Mouse (Mus musculus): ENCODE data around the gene Elane. TPM values are rescaled to one million over a fixed set of nuclear protein-coding genes. Genes with fewer than 3 reads are reported as not detected.

Gene Elane
- polyA plus RNA-seq, 1 experiment from 2014 or later = 207 TPM

GRCm38 (mm10) chr10:79927324-79928029 is 41.4 kb downstream of the Elane start:
- WGBS (ENCODE audit: insufficient replicate concordance) = under 1% methylated on average over 53 of the region's 54 CpGs
- Histone ChIP-seq H3K4me1 (ENCODE audit: insufficient read depth) (peaks cover 40% of the 10 kb centered on the region), H3K4me3 (ENCODE audit: low read depth, low read length) (peak overlapping the region; percentile 86), H3K9ac (replicated peaks) (peak overlapping the region; percentile 85), H3K27ac (ENCODE audit: low read depth) (peak overlapping the region; percentile 95), H3K4me2 (ENCODE audit: low read depth, low read length) (peak overlapping the region; percentile 97), H3K9me3 (ENCODE audit: low read length) (no peaks in the 10 kb centered on the region), H3K36me3 (replicated peaks; ENCODE audit: insufficient read depth, low read length) (peaks cover 16% of the 10 kb centered on the region), H3K27me3 (ENCODE audit: insufficient read depth, low read length) (0 out of 2 replicates have a peak, but pooled peaks cover 5% of the 10 kb centered on the region)
- ATAC-seq = peak; percentile 33
- peak; percentile 72 for DNase-seq
- no peak for TF ChIP-seq EP300 (IDR thresholded peaks at IDR 0.05; ENCODE audit: low read depth)
- peak; percentile 36; the same call in 1 of the 2 replicates for TF ChIP-seq CTCF (IDR thresholded peaks at IDR 0.05; ENCODE audit: low read depth)

- peaks cover 43% of the 10 kb centered on the region for H3K4me1 ChIP-seq (ENCODE audit: insufficient read depth)
- ATAC-seq = peak; percentile 40; the same call in 1 of the 2 replicates
- peak overlapping the region; percentile 86 for H3K4me3 ChIP-seq (ENCODE audit: low read depth, low read length)
- peak overlapping the region; percentile 95 for H3K27ac ChIP-seq (ENCODE audit: low read depth)
- DNase-seq = peak; percentile 74
- TF ChIP-seq EP300 (IDR thresholded peaks at IDR 0.05; ENCODE audit: low read depth) = no peak
- TF ChIP-seq CTCF (IDR thresholded peaks at IDR 0.05; ENCODE audit: low read depth) = no peak
- no peaks in the 10 kb centered on the region for H3K9me3 ChIP-seq (ENCODE audit: low read length)
- H3K4me2 ChIP-seq (ENCODE audit: low read depth, low read length) = peak overlapping the region; percentile 97
- H3K36me3 ChIP-seq (replicated peaks; ENCODE audit: insufficient read depth, low read length) = peaks cover 22% of the 10 kb centered on the region
- H3K9ac ChIP-seq (replicated peaks) = peak overlapping the region; percentile 85
- H3K27me3 ChIP-seq (ENCODE audit: insufficient read depth, low read length) = no peaks in the 10 kb centered on the region
- under 1% methylated on average over 26 of the region's 29 CpGs for WGBS (ENCODE audit: insufficient replicate concordance)
Observed at GRCm38 (mm10) chr10:79928030-79928694, 42.1 kb downstream of the Elane start.

GRCm38 (mm10) chr10:79928907-79929701 is 43.1 kb downstream of the Elane start:
- ATAC-seq (no peak), DNase-seq (no peak)
- Histone ChIP-seq H3K9me3 (ENCODE audit: low read length) (no peaks in the 10 kb centered on the region), H3K4me1 (ENCODE audit: insufficient read depth) (peaks cover 47% of the 10 kb centered on the region), H3K27ac (ENCODE audit: low read depth) (peak overlapping the region; percentile 74), H3K9ac (replicated peaks) (peak overlapping the region; percentile 58), H3K4me2 (ENCODE audit: low read depth, low read length) (peak overlapping the region; percentile 97), H3K4me3 (ENCODE audit: low read depth, low read length) (peak overlapping the region; percentile 86), H3K36me3 (replicated peaks; ENCODE audit: insufficient read depth, low read length) (peaks cover 28% of the 10 kb centered on the region), H3K27me3 (ENCODE audit: insufficient read depth, low read length) (no peaks in the 10 kb centered on the region)
- WGBS (ENCODE audit: insufficient replicate concordance) = 30% methylated on average over 9 of the region's 9 CpGs
- no peak for TF ChIP-seq CTCF (IDR thresholded peaks at IDR 0.05; ENCODE audit: low read depth)

GRCm38 (mm10) chr10:79929967-79930825 is 44.1 kb downstream of the Elane start:
- TF ChIP-seq EP300 (IDR thresholded peaks at IDR 0.05; ENCODE audit: low read depth) = no peak
- H3K9me3 ChIP-seq (ENCODE audit: low read length) = no peaks in the 10 kb centered on the region
- H3K36me3 ChIP-seq (replicated peaks; ENCODE audit: insufficient read depth, low read length) = peaks cover 33% of the 10 kb centered on the region
- H3K27ac ChIP-seq (ENCODE audit: low read depth) = no peak overlapping the region; the same call in 1 of the 2 replicates
- peaks cover 56% of the 10 kb centered on the region for H3K4me1 ChIP-seq (ENCODE audit: insufficient read depth)
- H3K4me3 ChIP-seq (ENCODE audit: low read depth, low read length) = no peak overlapping the region
- DNase-seq (no peak), ATAC-seq (no peak)
- H3K4me2 ChIP-seq (ENCODE audit: low read depth, low read length) = peak overlapping the region; percentile 97; the same call in 1 of the 2 replicates
- H3K9ac ChIP-seq (replicated peaks) = peak overlapping the region; percentile 58; the same call in 1 of the 2 replicates
- H3K27me3 ChIP-seq (ENCODE audit: insufficient read depth, low read length) = no peaks in the 10 kb centered on the region
- 83% methylated on average over 18 of the region's 18 CpGs for WGBS (ENCODE audit: insufficient replicate concordance)

- TF ChIP-seq EP300 (IDR thresholded peaks at IDR 0.05; ENCODE audit: low read depth) (no peak), CTCF (IDR thresholded peaks at IDR 0.05; ENCODE audit: low read depth) (no peak)
- H3K27me3 ChIP-seq (ENCODE audit: insufficient read depth, low read length) = no peaks in the 10 kb centered on the region
- no peak overlapping the region for H3K9ac ChIP-seq (replicated peaks)
- H3K4me2 ChIP-seq (ENCODE audit: low read depth, low read length) = no peak overlapping the region
- 90% methylated on average over 16 of the region's 16 CpGs for WGBS (ENCODE audit: insufficient replicate concordance)
- no peaks in the 10 kb centered on the region for H3K9me3 ChIP-seq (ENCODE audit: low read length)
- peaks cover 39% of the 10 kb centered on the region for H3K36me3 ChIP-seq (replicated peaks; ENCODE audit: insufficient read depth, low read length)
- no peak for ATAC-seq
- no peak overlapping the region for H3K4me3 ChIP-seq (ENCODE audit: low read depth, low read length)
- H3K27ac ChIP-seq (ENCODE audit: low read depth) = no peak overlapping the region
- peaks cover 58% of the 10 kb centered on the region for H3K4me1 ChIP-seq (ENCODE audit: insufficient read depth)
- no peak for DNase-seq
Observed at GRCm38 (mm10) chr10:79930826-79931186, 44.8 kb downstream of the Elane start.

Data from liver, postnatal 0 days (tissue).